Mouse (Mus musculus) G1E (cell line): ENCODE data around the gene Tns4. TPM values are rescaled to one million over a fixed set of nuclear protein-coding genes. Genes with fewer than 3 reads are reported as not detected.

Experiments used
- ATAC-seq: 2 replicates; pipeline ENCODE4 v1.8.0; 2016; ENCODE audit warnings: mild to moderate bottlenecking; ENCODE audit not compliant: insufficient number of reproducible peaks, poor library complexity, low FRiP score, severe bottlenecking; ENCODE audit errors: extremely low read depth
- DNase-seq: peaks from one replicate; pipeline ENCODE4 v3.0.0; 2012; ENCODE audit warnings: low spot score
- H3K27me3 ChIP-seq: 2 replicates; pipeline ENCODE4 v1.6.1; 2012; ENCODE audit warnings: mild to moderate bottlenecking, low read length, inconsistent platforms; ENCODE audit not compliant: insufficient read depth
- H3K36me3 ChIP-seq: replicated peaks from 2 replicates; pipeline ENCODE3; 2012; ENCODE audit warnings: mild to moderate bottlenecking, inconsistent platforms
- H3K4me1 ChIP-seq: 2 replicates; pipeline ENCODE4 v1.6.1; 2012; ENCODE audit warnings: low read depth, low read length, inconsistent platforms, mixed read lengths; ENCODE audit not compliant: insufficient read depth
- H3K4me3 ChIP-seq: 2 replicates; pipeline ENCODE4 v1.5.1; 2012; ENCODE audit warnings: low read depth, mild to moderate bottlenecking, inconsistent platforms, low read length, moderate library complexity, mixed read lengths
- H3K9me3 ChIP-seq: replicated peaks from 2 replicates; pipeline ENCODE4 v1.6.1; 2012; ENCODE audit warnings: inconsistent platforms
- CTCF ChIP-seq: IDR thresholded peaks from 2 replicates; pipeline ENCODE4 v1.5.1; 2012; ENCODE audit warnings: low read depth, low read length, inconsistent platforms, mixed read lengths
- GATA1 ChIP-seq: IDR thresholded peaks from 2 replicates; pipeline ENCODE4 v1.6.1; 2012; ENCODE audit warnings: borderline replicate concordance, low read length, inconsistent platforms, mixed read lengths
- GATA2 ChIP-seq: IDR thresholded peaks from 2 replicates; pipeline ENCODE4 v1.6.1; 2012; ENCODE audit warnings: low read depth, low read length, inconsistent platforms, borderline replicate concordance
- POLR2AphosphoS5 ChIP-seq: IDR thresholded peaks from 2 replicates; pipeline ENCODE4 v1.6.1; 2012; ENCODE audit warnings: low read depth, low read length, inconsistent platforms; ENCODE audit not compliant: insufficient replicate concordance
- TAL1 ChIP-seq: conservative IDR thresholded peaks from 2 replicates; pipeline ENCODE4 v1.6.1; 2012; ENCODE audit warnings: low read depth, low read length, inconsistent platforms, mixed read lengths
- polyA plus RNA-seq: library from polyadenylated mRNA; stranded (reverse); fragments of >175 nt; gene quantifications from 2 replicates; pipeline ENCODE4 v1.2.3, GENCODE M21; 2012
- total RNA-seq, 2 experiments: library from RNA; stranded (forward) in 1 of 2; stranded (reverse) in 1 of 2; fragments of 200-1000 nt in 1 of 2; fragments of >200 nt in 1 of 2; fragmentation: Nextera tagmentation in 1 of 2; gene quantifications; 2 replicates each; pipeline ENCODE4 v1.2.3; 2014 to 2017

Gene Tns4
- total and polyA plus RNA-seq, 3 experiments, result 0.22 to 1.4 TPM; not detected in 1

GRCm38 (mm10) chr11:99126482-99127253, 37.6 kb upstream of the Tns4 start:
- Histone ChIP-seq H3K27me3 (peaks cover 60% of the 10 kb centered on the region), H3K4me1 (peaks cover 16% of the 10 kb centered on the region), H3K36me3 (no peaks in the 10 kb centered on the region), H3K9me3 (no peaks in the 10 kb centered on the region), H3K4me3 (no peak overlapping the region)
- no peak for TF ChIP-seq GATA1
- ATAC-seq (no peak), DNase-seq (no peak)

GRCm38 (mm10) chr11:99124635-99125029, 35.5 kb upstream of the Tns4 start:
- DNase-seq, result no peak
- no peak for TF ChIP-seq GATA1
- TF ChIP-seq GATA2, result no peak
- no peak for TF ChIP-seq TAL1
- TF ChIP-seq POLR2AphosphoS5, result no peak
- no peak for TF ChIP-seq CTCF
- Histone ChIP-seq H3K27me3 (peaks cover 46% of the 10 kb centered on the region), H3K4me3 (no peak overlapping the region), H3K9me3 (no peaks in the 10 kb centered on the region), H3K4me1 (peaks cover 16% of the 10 kb centered on the region), H3K36me3 (no peaks in the 10 kb centered on the region)
- ATAC-seq, result no peak

GRCm38 (mm10) chr11:99123977-99124634, 35.0 kb upstream of the Tns4 start:
- ATAC-seq (no peak), DNase-seq (peak; percentile 49)
- Histone ChIP-seq H3K36me3 (no peaks in the 10 kb centered on the region), H3K9me3 (no peaks in the 10 kb centered on the region), H3K27me3 (peaks cover 41% of the 10 kb centered on the region), H3K4me1 (peaks cover 16% of the 10 kb centered on the region), H3K4me3 (no peak overlapping the region)
- TF ChIP-seq TAL1, result no peak
- TF ChIP-seq GATA1, result no peak

- ATAC-seq (no peak), DNase-seq (no peak)
- no peaks in the 10 kb centered on the region for H3K36me3 ChIP-seq
- H3K4me3 ChIP-seq, result no peak overlapping the region
- H3K9me3 ChIP-seq, result no peaks in the 10 kb centered on the region
- no peak for TF ChIP-seq GATA2
- TF ChIP-seq POLR2AphosphoS5, result no peak
- no peak for TF ChIP-seq CTCF
- no peak for TF ChIP-seq GATA1
- TF ChIP-seq TAL1, result no peak
- peaks cover 12% of the 10 kb centered on the region for H3K4me1 ChIP-seq
- H3K27me3 ChIP-seq, result peaks cover 28% of the 10 kb centered on the region
These were observed 33.6 kb upstream of the Tns4 start for GRCm38 (mm10) chr11:99122703-99123102.

GRCm38 (mm10) chr11:99121218-99121631, 32.1 kb upstream of the Tns4 start:
- no peaks in the 10 kb centered on the region for H3K36me3 ChIP-seq
- H3K4me1 ChIP-seq, result peaks cover 3% of the 10 kb centered on the region
- TF ChIP-seq CTCF (no peak), GATA1 (no peak), POLR2AphosphoS5 (no peak), TAL1 (no peak), GATA2 (no peak)
- no peak for ATAC-seq
- H3K27me3 ChIP-seq, result peaks cover 16% of the 10 kb centered on the region
- no peaks in the 10 kb centered on the region for H3K9me3 ChIP-seq
- H3K4me3 ChIP-seq, result no peak overlapping the region
- DNase-seq, result no peak

- H3K4me3 ChIP-seq, result no peak overlapping the region
- no peaks in the 10 kb centered on the region for H3K36me3 ChIP-seq
- H3K27me3 ChIP-seq, result peaks cover 14% of the 10 kb centered on the region
- ATAC-seq (no peak), DNase-seq (no peak)
- H3K4me1 ChIP-seq, result peaks cover 3% of the 10 kb centered on the region
- no peak for TF ChIP-seq GATA1
- TF ChIP-seq GATA2, result no peak
- no peak for TF ChIP-seq CTCF
- no peak for TF ChIP-seq TAL1
- no peak for TF ChIP-seq POLR2AphosphoS5
- H3K9me3 ChIP-seq, result no peaks in the 10 kb centered on the region
These were observed 31.6 kb upstream of the Tns4 start for GRCm38 (mm10) chr11:99120524-99121217.
